Mouse (Mus musculus): ENCODE measurements at regions not wholly inside any gene's neighbourhood (a gene's known extent, or its start where the extent isn't known, plus 50 kb on each side); places are given as distances from the start of the nearest gene placed in this dataset.

DNA sequence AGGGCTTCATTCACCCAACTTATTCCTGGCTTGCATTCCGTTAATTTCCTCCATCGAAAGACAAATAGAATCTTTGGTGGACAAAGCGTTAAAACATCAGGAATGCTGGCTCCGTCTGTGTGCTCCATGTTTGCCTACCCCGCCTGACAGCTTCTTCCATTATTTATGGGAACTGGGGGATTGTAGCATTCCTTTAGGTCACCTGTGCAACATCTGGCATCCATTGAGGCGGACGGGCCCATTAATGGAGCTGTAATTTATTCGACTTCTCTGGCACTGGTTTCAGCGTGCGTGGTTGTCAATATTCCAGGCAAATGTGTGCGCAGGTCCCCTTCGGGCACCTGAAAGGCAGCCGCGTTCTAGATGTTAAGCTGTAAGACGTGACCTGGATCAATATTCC lies 196.9 kb downstream of the Thbs2 start:
- TF ChIP-seq EP300 (IDR thresholded peaks at IDR 0.05; ENCODE audit: low read depth) (no peak), CTCF (IDR thresholded peaks at IDR 0.05; ENCODE audit: low read depth) (no peak)

Measured in liver, postnatal 0 days (tissue).